11 mouse cellular contexts compared by ENCODE assay signal in the genomic region with DNA sequence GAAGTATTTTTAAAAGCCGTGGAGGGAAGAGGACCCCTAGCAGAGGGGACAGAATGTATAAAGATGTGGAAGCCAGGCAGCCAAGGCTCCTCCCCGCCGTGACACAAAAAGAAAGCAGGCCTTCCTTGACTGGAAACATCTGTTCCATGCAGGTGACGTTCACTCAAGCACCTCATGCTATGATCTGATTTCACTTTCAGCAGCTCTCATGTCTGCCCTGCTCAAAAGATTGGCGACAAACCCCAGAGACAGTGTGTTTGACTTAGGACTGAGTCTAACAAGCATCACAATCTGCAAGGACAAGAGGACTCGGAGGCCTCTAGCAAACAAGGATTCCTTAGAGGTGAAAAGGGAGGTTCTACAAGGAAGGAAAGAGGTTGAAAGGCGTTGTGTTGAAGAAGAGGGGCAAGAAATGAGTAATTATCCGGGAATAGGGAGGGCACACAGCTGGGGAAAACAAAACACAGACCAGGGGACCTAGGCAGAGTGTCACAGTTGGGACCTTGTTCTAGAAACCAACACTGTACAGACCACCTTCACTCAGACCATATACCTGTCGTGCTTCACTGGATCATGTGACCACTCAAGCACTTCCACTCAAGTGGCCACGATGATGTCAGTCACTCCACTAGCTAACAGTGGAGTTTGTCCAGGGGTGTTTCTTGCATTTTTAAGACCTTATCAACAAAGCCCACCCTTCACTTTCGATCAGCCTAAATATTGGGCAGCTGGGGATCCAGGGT. TPM values are rescaled to one million over a fixed set of nuclear protein-coding genes. Genes with fewer than 3 reads are reported as not detected.
DNase-seq lines count a peak whose midpoint lies in the region; ATAC-seq and TF ChIP-seq lines count a peak whose summit lies in the region.
"Had no signal": no experiment of that assay in that cellular context is flagged by ENCODE, and none has a peak within 500 bp of the region (broad histone marks: within the 10 kb centered on the region; RNA-seq: fewer than 3 reads in every experiment).

No protein-coding gene starts in this region.

- peaks cover 21% of the 10 kb centered on the region for H3K4me1 ChIP-seq in heart, embryonic 12.5 days (replicated peaks)
- 0 out of 2 replicates have a peak, but pooled peaks cover 9% of the 10 kb centered on the region for H3K4me1 ChIP-seq in forebrain, postnatal 0 days (ENCODE audit: insufficient read depth)
- H3K4me1 ChIP-seq in lung, adult 2 months (ENCODE audit: control insufficient read depth, insufficient read depth, low read length): no peaks in the 10 kb centered on the region
- peaks cover 20% of the 10 kb centered on the region for H3K4me1 ChIP-seq in neural tube, embryonic 13.5 days (replicated peaks)

- 42% methylated on average over 11 of the region's 11 CpGs for WGBS in heart, embryonic 12.5 days
- 70% methylated on average over 11 of the region's 11 CpGs for WGBS in forebrain, postnatal 0 days
- 60% methylated on average over 11 of the region's 11 CpGs for WGBS in lung, adult 2 months
- WGBS in neural tube, embryonic 13.5 days: 65% methylated on average over 11 of the region's 11 CpGs

- no peak overlapping the region for H3K4me3 ChIP-seq in heart, embryonic 12.5 days
- no peak overlapping the region for H3K4me3 ChIP-seq in forebrain, postnatal 0 days (ENCODE audit: low read depth, low read length)
- no peak overlapping the region for H3K4me3 ChIP-seq in lung, adult 2 months (replicated peaks; ENCODE audit: extremely low read depth, low read depth, low read length)
- no peak overlapping the region for H3K4me3 ChIP-seq in neural tube, embryonic 13.5 days

- H3K27me3 ChIP-seq in heart, embryonic 12.5 days (replicated peaks): no peaks in the 10 kb centered on the region; the same call in 1 of the 2 replicates
- no peaks in the 10 kb centered on the region for H3K27me3 ChIP-seq in forebrain, postnatal 0 days (ENCODE audit: insufficient read depth, low read length)
- no peaks in the 10 kb centered on the region for H3K27me3 ChIP-seq in neural tube, embryonic 13.5 days

- no peak overlapping the region for H3K27ac ChIP-seq in heart, embryonic 12.5 days (ENCODE audit: poor library complexity, severe bottlenecking)
- peak overlapping the region; percentile 76; the same call in 1 of the 2 replicates for H3K27ac ChIP-seq in forebrain, postnatal 0 days (ENCODE audit: low read depth, low read length)
- peak overlapping the region; percentile 76; the same call in 1 of the 2 replicates for H3K27ac ChIP-seq in neural tube, embryonic 13.5 days (replicated peaks)

- no peak for ATAC-seq in heart, embryonic 12.5 days (ENCODE audit: insufficient number of reproducible peaks, low FRiP score)
- ATAC-seq in forebrain, postnatal 0 days: no peak
- ATAC-seq in neural tube, embryonic 13.5 days (ENCODE audit: low read depth): peak; percentile 28; the same call in 1 of the 2 replicates

- DNase-seq in heart, postnatal 36 days: no peak
- DNase-seq in forebrain, postnatal 0 days: no peak
- DNase-seq in lung, adult 2 months: peak; percentile 48
- no peak for DNase-seq in right cerebral cortex, postnatal 10 days (ENCODE audit: low spot score in 2 of 2)
- no peak for DNase-seq in right cerebral cortex, adult 2 months (ENCODE audit: low spot score in 2 of 2)
- no peak for DNase-seq in gastrocnemius, postnatal 10 days

- H3K4me2 ChIP-seq in heart, embryonic 12.5 days: peak overlapping the region; percentile 87; the same call in 1 of the 2 replicates
- no peak overlapping the region for H3K4me2 ChIP-seq in forebrain, postnatal 0 days (ENCODE audit: low read depth)
- H3K4me2 ChIP-seq in neural tube, embryonic 13.5 days: no peak overlapping the region

- no peak overlapping the region for H3K9ac ChIP-seq in heart, embryonic 12.5 days
- no peak overlapping the region for H3K9ac ChIP-seq in forebrain, postnatal 0 days
- no peak overlapping the region for H3K9ac ChIP-seq in neural tube, embryonic 13.5 days

- TF ChIP-seq CTCF in forebrain, postnatal 0 days (IDR thresholded peaks at IDR 0.05; ENCODE audit: low read depth): no peak
- no peak for TF ChIP-seq CTCF in lung, adult 2 months (IDR thresholded peaks at IDR 0.05; ENCODE audit: insufficient read depth, low read length)

- intact Hi-C loops in heart, postnatal 36 days (cut with DNase I): loop anchor here (2.0 kb wide), 1 partner anchor 37 kb away; no protein-coding TSS in a partner anchor

- H3K9me3 ChIP-seq in heart, embryonic 12.5 days (replicated peaks): no peaks in the 10 kb centered on the region
- H3K9me3 ChIP-seq in forebrain, postnatal 0 days (ENCODE audit: low read length): no peaks in the 10 kb centered on the region
- H3K9me3 ChIP-seq in neural tube, embryonic 13.5 days: no peaks in the 10 kb centered on the region

- no peaks in the 10 kb centered on the region for H3K36me3 ChIP-seq in heart, embryonic 12.5 days
- H3K36me3 ChIP-seq in forebrain, postnatal 0 days (ENCODE audit: insufficient read depth): no peaks in the 10 kb centered on the region
- no peaks in the 10 kb centered on the region for H3K36me3 ChIP-seq in neural tube, embryonic 13.5 days

- TF ChIP-seq POLR2A in lung, adult 2 months (IDR thresholded peaks at IDR 0.05; ENCODE audit: borderline replicate concordance, extremely low read depth, low read depth, low read length): no peak

RNA-seq across cellular contexts. Expression of gene Tmem238l, which starts 27.2 kb away (rescaled TPM):
- 0.28 TPM in 1 of 2 replicates, not detected in the other for polyA plus RNA-seq in heart, embryonic 12.5 days (2016; fragmentation: Nextera tagmentation; extraction: Ambion mirVana)
- total RNA-seq in heart, postnatal 36 days (2021): not detected
- total RNA-seq in forebrain, postnatal 0 days (2014; rRNA removed): not detected in 2 replicates
- polyA plus RNA-seq in forebrain, postnatal 0 days (2015; fragmentation: Nextera tagmentation; extraction: Ambion mirVana): not detected in 2 replicates
- 0.14 and 0.27 TPM in 2 replicates for polyA plus RNA-seq in lung, adult 2 months (2012; rRNA removed)
- not detected in 2 replicates for polyA plus RNA-seq in neural tube, embryonic 13.5 days (2015; fragmentation: Nextera tagmentation; extraction: Ambion mirVana)
- not detected for total RNA-seq in gastrocnemius, postnatal 10 days (2021)
- total RNA-seq: adrenal gland, adult 18-20 months; layer of hippocampus, postnatal 10 days; neutrophil, adult 5-6 weeks had no signal

RNA-seq across cellular contexts. Expression of gene Tmem220, which starts 41.4 kb away (rescaled TPM):
- 1.3 TPM in 2 replicates for polyA plus RNA-seq in heart, embryonic 12.5 days (2016; fragmentation: Nextera tagmentation; extraction: Ambion mirVana)
- 1 to 10 TPM; 1.5 to 1.9 TPM for total RNA-seq in heart, postnatal 36 days (2021)
- total RNA-seq in forebrain, postnatal 0 days (2014; rRNA removed): not detected in 2 replicates
- polyA plus RNA-seq in forebrain, postnatal 0 days (2015; fragmentation: Nextera tagmentation; extraction: Ambion mirVana): 0.36 and 0.77 TPM in 2 replicates
- 3.1 and 5.8 TPM in 2 replicates for polyA plus RNA-seq in lung, adult 2 months (2012; rRNA removed)
- 0.87 and 0.98 TPM in 2 replicates for polyA plus RNA-seq in neural tube, embryonic 13.5 days (2015; fragmentation: Nextera tagmentation; extraction: Ambion mirVana)
- total RNA-seq in gastrocnemius, postnatal 10 days (2021): 1 to 10 TPM; 1.3 to 1.6 TPM
